ENCODE assay signal across 12 mouse cellular contexts in genomic region chr4:135911531-135911930, GRCm38 (mm10). TPM values are rescaled to one million over a fixed set of nuclear protein-coding genes. Genes with fewer than 3 reads are reported as not detected.
DNase-seq lines count a peak whose midpoint lies in the region; ATAC-seq and TF ChIP-seq lines count a peak whose summit lies in the region.
"Had no signal": no experiment of that assay in that cellular context is flagged by ENCODE, and none has a peak within 500 bp of the region (broad histone marks: within the 10 kb centered on the region; RNA-seq: fewer than 3 reads in every experiment).

No protein-coding gene starts in this region.

- peaks cover 5% of the 10 kb centered on the region for H3K4me1 ChIP-seq in heart, adult 2 months (ENCODE audit: control insufficient read depth, insufficient read depth, low read length)
- peaks cover 6% of the 10 kb centered on the region; the same call in 1 of the 2 replicates for H3K4me1 ChIP-seq in heart, embryonic 11.5 days (ENCODE audit: control insufficient read depth, insufficient read depth, low read length)
- no peaks in the 10 kb centered on the region; the same call in 1 of the 2 replicates for H3K4me1 ChIP-seq in lung, embryonic 14.5 days (ENCODE audit: insufficient read depth)

- no peak overlapping the region for H3K4me3 ChIP-seq in heart, adult 2 months
- H3K4me3 ChIP-seq in heart, embryonic 11.5 days (ENCODE audit: low read depth, low read length): no peak overlapping the region
- no peak overlapping the region for H3K4me3 ChIP-seq in lung, embryonic 14.5 days (ENCODE audit: low read depth, low read length)
- H3K4me3 ChIP-seq: forebrain, embryonic 12.5 days; myocyte had no signal

- no peaks in the 10 kb centered on the region for H3K79me2 ChIP-seq in heart, adult 2 months (replicated peaks; ENCODE audit: control insufficient read depth, insufficient read depth, low read length)

- no peaks in the 10 kb centered on the region for H3K27me3 ChIP-seq in heart, adult 2 months (ENCODE audit: control insufficient read depth, insufficient read depth, low read length)
- H3K27me3 ChIP-seq in heart, embryonic 11.5 days (ENCODE audit: control insufficient read depth, insufficient read depth, low read length): 0 out of 2 replicates have a peak, but pooled peaks cover 3% of the 10 kb centered on the region
- H3K27me3 ChIP-seq in lung, embryonic 14.5 days (ENCODE audit: insufficient read depth, low read length): no peaks in the 10 kb centered on the region
- H3K27me3 ChIP-seq: forebrain, embryonic 12.5 days had no signal

- DNase-seq in heart, adult 2 months: peak in 1 of 2 experiments; percentile 37
- DNase-seq in CD4-positive helper T cell, adult 2 months (ENCODE audit: low read depth, low spot score): peak; percentile 63
- DNase-seq in kidney, adult 9 months: peak; percentile 57
- peak; percentile 31 for DNase-seq in lung, embryonic 14.5 days
- DNase-seq in c-Kit-positive CD71-positive TER-119-positive erythroid progenitor cells, embryonic 14.5 days (ENCODE audit: low spot score): no peak
- no peak for DNase-seq in cerebellum, adult 18-20 months
- DNase-seq in embryo, embryonic 9.5 days (ENCODE audit: extremely low spot score): no peak
- DNase-seq: adrenal gland, adult 8-10 months; heart, postnatal 4 days had no signal

- 36% methylated on average over 7 of the region's 7 CpGs for WGBS in heart, adult 2 months
- 60% methylated on average over 7 of the region's 7 CpGs for WGBS in heart, embryonic 11.5 days (ENCODE audit: insufficient replicate concordance)
- WGBS in lung, embryonic 14.5 days: 58% methylated on average over 7 of the region's 7 CpGs

- peak overlapping the region; percentile 42 for H3K27ac ChIP-seq in heart, adult 2 months
- H3K27ac ChIP-seq in heart, embryonic 11.5 days (ENCODE audit: low read depth, low read length): no peak overlapping the region
- H3K27ac ChIP-seq in lung, embryonic 14.5 days (ENCODE audit: low read depth): no peak overlapping the region; the same call in 1 of the 2 replicates

- no peaks in the 10 kb centered on the region; the same call in 1 of the 2 replicates for H3K36me3 ChIP-seq in heart, adult 2 months (ENCODE audit: control insufficient read depth, insufficient read depth, low read length)
- no peaks in the 10 kb centered on the region for H3K36me3 ChIP-seq in heart, embryonic 11.5 days (ENCODE audit: control insufficient read depth, insufficient read depth, low read length)
- H3K36me3 ChIP-seq in lung, embryonic 14.5 days (ENCODE audit: insufficient read depth): no peaks in the 10 kb centered on the region
- H3K36me3 ChIP-seq: forebrain, embryonic 12.5 days had no signal

- no peak overlapping the region for H3K4me2 ChIP-seq in heart, embryonic 11.5 days
- no peak overlapping the region for H3K4me2 ChIP-seq in lung, embryonic 14.5 days
- H3K4me2 ChIP-seq: forebrain, embryonic 12.5 days had no signal

- H3K9me3 ChIP-seq in heart, embryonic 11.5 days (replicated peaks; ENCODE audit: control insufficient read depth, low read length): no peaks in the 10 kb centered on the region
- H3K9me3 ChIP-seq in lung, embryonic 14.5 days (ENCODE audit: low read depth, low read length): no peaks in the 10 kb centered on the region
- H3K9me3 ChIP-seq: forebrain, embryonic 12.5 days had no signal

- TF ChIP-seq POLR2A in heart, adult 2 months (IDR thresholded peaks at IDR 0.05; ENCODE audit: insufficient read depth, low read depth, low read length): peak; percentile 23; the same call in 1 of the 2 replicates

- intact Hi-C loops in heart, adult 2 months (cut with DNase I): no loop called here

- no peak overlapping the region for H3K9ac ChIP-seq in heart, adult 2 months (ENCODE audit: low read depth, low read length)
- H3K9ac ChIP-seq in heart, embryonic 11.5 days (ENCODE audit: low read depth, low read length): no peak overlapping the region
- H3K9ac ChIP-seq in lung, embryonic 14.5 days: no peak overlapping the region
- H3K9ac ChIP-seq: forebrain, embryonic 12.5 days had no signal

- no peak for ATAC-seq in heart, embryonic 11.5 days (replicated peaks; ENCODE audit: insufficient number of reproducible peaks, low FRiP score, low TSS enrichment)
- no peak for ATAC-seq in lung, embryonic 14.5 days (ENCODE audit: insufficient read depth)

- no peak for TF ChIP-seq CTCF in heart, adult 2 months (IDR thresholded peaks at IDR 0.05)
- no peak for TF ChIP-seq CTCF in lung, embryonic 14.5 days (IDR thresholded peaks at IDR 0.05; ENCODE audit: low read depth)

- TF ChIP-seq EP300 in heart, adult 2 months (IDR thresholded peaks at IDR 0.05; ENCODE audit: insufficient read depth, low read depth, low read length): 0 out of 2 replicates have a peak, but pooled peaks have one; percentile 37

RNA-seq across cellular contexts. Expression of gene Fuca1, which starts 9.0 kb away (rescaled TPM):
- total RNA-seq in heart, adult 2 months (2021): 10 to 100 TPM; 30.4 to 34.6 TPM
- polyA plus RNA-seq in heart, adult 2 months (2012; rRNA removed): 24.0 and 25.3 TPM in 2 replicates
- polyA plus RNA-seq in heart, embryonic 11.5 days (2014; fragmentation: Nextera tagmentation; extraction: Ambion mirVana): 42.4 and 46.5 TPM in 2 replicates
- polyA plus RNA-seq in lung, embryonic 14.5 days (2014; fragmentation: Nextera tagmentation; extraction: Ambion mirVana): 65.1 and 72.7 TPM in 2 replicates

RNA-seq across cellular contexts. Expression of gene Cnr2, which starts 16.3 kb away (rescaled TPM):
- under 1 TPM; 0.23 to 0.59 TPM for total RNA-seq in heart, adult 2 months (2021)
- 0.64 and 0.88 TPM in 2 replicates for polyA plus RNA-seq in heart, adult 2 months (2012; rRNA removed)
- 0.25 and 0.73 TPM in 2 replicates for polyA plus RNA-seq in heart, embryonic 11.5 days (2014; fragmentation: Nextera tagmentation; extraction: Ambion mirVana)
- polyA plus RNA-seq in lung, embryonic 14.5 days (2014; fragmentation: Nextera tagmentation; extraction: Ambion mirVana): 0.71 and 0.73 TPM in 2 replicates
- polyA plus RNA-seq: myocyte had no signal

RNA-seq across cellular contexts. Expression of gene Hmgcl, which starts 34.7 kb away (rescaled TPM):
- 10 to 100 TPM; 72.6 to 80.4 TPM for total RNA-seq in heart, adult 2 months (2021)
- 71.9 and 96.9 TPM in 2 replicates for polyA plus RNA-seq in heart, adult 2 months (2012; rRNA removed)
- polyA plus RNA-seq in heart, embryonic 11.5 days (2014; fragmentation: Nextera tagmentation; extraction: Ambion mirVana): 75.9 and 84.0 TPM in 2 replicates
- 71.7 and 78.1 TPM in 2 replicates for polyA plus RNA-seq in lung, embryonic 14.5 days (2014; fragmentation: Nextera tagmentation; extraction: Ambion mirVana)

RNA-seq across cellular contexts. Expression of gene Pnrc2, which starts 37.9 kb away (rescaled TPM):
- total RNA-seq in heart, adult 2 months (2021): 10 to 100 TPM; 58.8 to 81.2 TPM
- 14.9 and 35.4 TPM in 2 replicates for polyA plus RNA-seq in heart, adult 2 months (2012; rRNA removed)
- 138 and 144 TPM in 2 replicates for polyA plus RNA-seq in heart, embryonic 11.5 days (2014; fragmentation: Nextera tagmentation; extraction: Ambion mirVana)
- polyA plus RNA-seq in lung, embryonic 14.5 days (2014; fragmentation: Nextera tagmentation; extraction: Ambion mirVana): 191 and 206 TPM in 2 replicates

RNA-seq across cellular contexts. Expression of gene Gale, which starts 52.0 kb away (rescaled TPM):
- total RNA-seq in heart, adult 2 months (2021): 1 to 10 TPM; 1.6 to 2.0 TPM
- polyA plus RNA-seq in heart, adult 2 months (2012; rRNA removed): 4.6 TPM in 2 replicates
- 30.2 and 31.8 TPM in 2 replicates for polyA plus RNA-seq in heart, embryonic 11.5 days (2014; fragmentation: Nextera tagmentation; extraction: Ambion mirVana)
- 27.0 and 30.3 TPM in 2 replicates for polyA plus RNA-seq in lung, embryonic 14.5 days (2014; fragmentation: Nextera tagmentation; extraction: Ambion mirVana)

Comparison
In these comparisons a context has a peak if more than half of its experiments do, and no peak if none do; other contexts are left out.
1. DNase-seq: peak in CD4-positive helper T cell, adult 2 months (single experiment), kidney, adult 9 months (single experiment) and lung, embryonic 14.5 days (single experiment); none in c-Kit-positive CD71-positive TER-119-positive erythroid progenitor cells, embryonic 14.5 days (single experiment), cerebellum, adult 18-20 months (0 of 2) and embryo, embryonic 9.5 days (single experiment).